Mouse (Mus musculus): ENCODE results near the gene Mmd2. TPM values are rescaled to one million over a fixed set of nuclear protein-coding genes. Genes with fewer than 3 reads are reported as not detected.

Gene Mmd2
- not detected for polyA plus RNA-seq (2017; shearing (Covaris generic))

GRCm38 (mm10) chr5:142608259-142608988 is at the start of gene Mmd2:
TSS of gene Mmd2 (minus strand) at chr5:142608800.

DNA sequence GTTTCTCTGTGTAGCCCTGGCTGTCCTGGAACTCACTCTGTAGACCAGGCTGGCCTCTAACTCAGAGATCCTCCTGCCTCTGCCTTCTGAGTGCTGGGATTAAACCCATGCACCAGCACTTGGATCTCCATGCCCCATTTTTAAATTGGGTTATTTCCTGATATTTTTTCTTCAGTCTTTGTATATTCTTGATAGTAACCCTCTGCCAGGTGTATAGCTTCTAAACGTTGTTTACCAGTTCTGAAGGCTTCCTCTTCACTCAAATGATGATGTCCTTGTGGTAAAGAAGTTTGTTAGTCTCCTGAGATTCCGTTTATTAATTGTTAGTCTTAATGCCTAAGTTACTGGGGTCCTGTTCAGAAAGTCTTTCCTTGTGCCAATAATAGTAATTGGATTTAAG is 18.8 kb upstream of the Mmd2 start, which contains the start of gene Wipi2:
Wipi2 (plus strand) TSS at position 301 of the 400 bp plus-strand sequence.

DNA sequence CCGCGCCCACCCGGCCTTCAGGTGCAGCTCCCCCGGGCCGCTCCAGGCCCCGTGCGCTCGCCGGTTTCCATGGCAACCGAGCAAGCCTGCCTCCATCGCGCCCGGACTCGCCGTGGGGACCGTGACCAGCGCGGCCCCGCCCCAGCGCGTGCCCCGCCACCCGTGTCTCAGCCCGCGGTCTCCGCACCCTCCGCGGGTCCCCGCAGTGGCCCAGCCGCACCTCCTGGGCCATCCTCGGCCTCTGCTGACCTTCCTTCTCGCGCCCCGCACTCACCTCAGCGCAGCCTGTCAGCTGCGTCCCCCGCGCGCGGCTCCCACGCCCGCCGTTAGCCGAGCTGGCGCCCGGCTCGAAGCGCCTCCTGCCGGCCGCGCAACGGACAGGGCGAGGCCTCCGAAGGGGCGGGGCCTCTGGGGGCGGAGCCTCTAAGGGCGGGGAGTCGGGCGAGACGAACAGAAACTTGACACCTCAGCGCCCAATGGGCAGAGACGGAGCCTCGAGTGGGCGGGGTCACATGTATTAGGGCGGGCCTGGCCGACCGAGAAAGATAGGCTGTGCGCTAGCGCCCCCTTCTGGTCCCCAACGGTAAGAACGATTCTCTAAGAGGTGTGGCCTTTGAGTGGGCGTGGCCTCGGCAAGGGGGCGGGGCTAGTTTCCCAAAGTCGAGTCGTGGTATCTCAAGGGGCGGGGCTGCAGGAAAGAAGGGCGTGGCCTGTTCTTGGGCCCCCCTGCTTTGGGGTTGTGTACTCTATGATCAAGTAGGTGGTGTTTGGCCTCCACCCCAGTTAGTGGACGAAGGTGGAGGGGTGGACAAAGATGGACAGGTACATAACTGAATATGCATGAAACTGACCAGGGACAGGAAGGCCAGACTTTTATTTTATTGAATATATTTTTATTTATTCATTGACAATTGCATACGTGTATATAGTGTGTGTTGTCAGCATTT is 57.6 kb downstream of the Mmd2 start, which contains the start of gene Radil:
Radil (minus strand) TSS at position 393 of the 947 bp plus-strand sequence.

DNA sequence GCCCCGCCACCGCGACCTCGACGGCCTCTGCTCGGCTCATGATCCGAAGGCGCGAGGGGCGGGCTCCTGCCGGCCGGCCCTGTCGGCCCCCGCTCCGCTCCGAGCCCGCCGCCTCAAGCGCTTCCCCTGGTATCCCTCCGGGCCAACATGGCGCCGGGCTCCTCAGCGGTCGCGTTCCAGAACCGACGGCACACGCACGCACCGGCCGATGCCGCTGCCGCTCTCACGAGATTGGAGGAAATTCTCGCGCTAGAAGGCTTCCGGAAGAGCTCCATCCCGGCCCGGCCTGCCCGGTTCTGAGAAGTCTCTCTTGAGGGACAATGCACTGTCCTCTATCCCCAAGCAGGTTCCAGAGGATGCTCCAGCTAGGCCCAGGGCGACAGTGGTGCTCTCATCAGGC is 78.7 kb downstream of the Mmd2 start, which contains the start of gene Papolb:
Papolb (minus strand) TSS at position 162 of the 400 bp plus-strand sequence.

Other genes starting within 250 kb of the Mmd2 start
- gene Foxk1, start 207.3 kb downstream of the Mmd2 start, polyA plus RNA-seq (2017; shearing (Covaris generic)) = 17.6 TPM
- gene Ap5z1, start 144.9 kb downstream of the Mmd2 start, polyA plus RNA-seq (2017; shearing (Covaris generic)) = 35.1 TPM
- not detected for gene Papolb, start 78.7 kb downstream of the Mmd2 start, polyA plus RNA-seq (2017; shearing (Covaris generic))
- gene Radil, start 57.7 kb downstream of the Mmd2 start, polyA plus RNA-seq (2017; shearing (Covaris generic)) = not detected
- 58.3 TPM for gene Wipi2, start 18.9 kb upstream of the Mmd2 start, polyA plus RNA-seq (2017; shearing (Covaris generic))
- 1.7 TPM for gene Slc29a4, start 83.7 kb upstream of the Mmd2 start, polyA plus RNA-seq (2017; shearing (Covaris generic))
- 22.3 TPM for gene Tnrc18, start 208.9 kb upstream of the Mmd2 start, polyA plus RNA-seq (2017; shearing (Covaris generic))

Measured in CD4-positive, CD25-positive, alpha-beta regulatory T cell (primary cell).